Mouse (Mus musculus): ENCODE measurements around the gene Ptprd. TPM values are rescaled to one million over a fixed set of nuclear protein-coding genes. Genes with fewer than 3 reads are reported as not detected.

Ptprd gene
- polyA plus RNA-seq, 1 experiment = 7.4 TPM

DNA sequence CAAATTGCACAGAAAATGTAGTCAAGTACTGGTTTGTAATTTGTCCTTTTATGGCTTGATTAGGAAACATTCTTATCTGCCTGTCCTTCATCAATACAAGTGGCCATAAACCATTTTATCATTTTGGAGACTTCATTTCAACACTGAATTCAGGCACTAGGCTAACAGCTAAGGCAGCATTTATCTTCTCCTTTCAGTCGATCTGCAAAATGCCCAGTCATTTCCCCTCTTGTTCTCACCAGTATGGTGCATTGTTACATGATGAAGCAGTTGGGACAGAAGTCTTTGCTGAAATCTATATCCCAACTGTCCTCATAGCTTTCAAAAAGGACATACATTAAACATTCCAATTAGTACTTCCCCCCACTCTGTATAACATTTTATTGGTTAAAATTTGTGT, 1100.9 kb downstream of the Ptprd start:
- H3K4me3 ChIP-seq (replicated peaks; ENCODE audit: control insufficient read depth, low read depth, low read length) = no peak overlapping the region
- TF ChIP-seq CTCF (IDR thresholded peaks at IDR 0.05; ENCODE audit: control insufficient read depth, insufficient read depth, low read length) = no peak
- TF ChIP-seq POLR2A (IDR thresholded peaks at IDR 0.05; ENCODE audit: borderline replicate concordance, control insufficient read depth, low read depth, low read length) = no peak
- H3K4me1 ChIP-seq (ENCODE audit: control insufficient read depth, insufficient read depth, low read length) = no peaks in the 10 kb centered on the region
- H3K27ac ChIP-seq (ENCODE audit: control insufficient read depth, insufficient read depth, low read depth, low read length, poor library complexity) = no peak overlapping the region
- WGBS = 0% methylated on average over 1 of the region's 1 CpGs

GRCm38 (mm10) chr4:77107291-77107690, 1104.5 kb downstream of the Ptprd start:
- 74% methylated on average over 2 of the region's 2 CpGs for WGBS
- TF ChIP-seq CTCF (IDR thresholded peaks at IDR 0.05; ENCODE audit: control insufficient read depth, insufficient read depth, low read length) (no peak), POLR2A (IDR thresholded peaks at IDR 0.05; ENCODE audit: borderline replicate concordance, control insufficient read depth, low read depth, low read length) (no peak)

DNA sequence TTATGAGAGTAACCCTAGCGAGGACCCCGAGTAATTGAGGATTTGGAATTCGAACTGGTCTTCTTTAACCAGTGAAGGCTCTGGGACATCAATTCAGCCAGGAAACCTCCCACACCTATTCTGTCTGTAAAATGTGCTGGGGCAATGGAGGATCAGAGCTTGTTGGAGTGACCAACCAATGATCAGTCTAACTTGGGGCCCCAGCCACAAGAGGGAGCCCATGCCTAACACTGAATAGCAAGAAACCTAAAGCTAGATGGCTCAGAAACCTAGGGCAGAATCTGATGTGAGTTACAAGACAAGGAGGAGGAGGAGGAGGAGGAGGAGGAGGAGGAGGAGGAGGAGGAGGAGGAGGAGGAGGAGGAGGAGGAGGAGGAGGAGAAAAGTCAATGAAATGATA, 1128.6 kb downstream of the Ptprd start:
- 47% methylated on average over 3 of the region's 3 CpGs for WGBS
- Histone ChIP-seq H3K27ac (ENCODE audit: control insufficient read depth, insufficient read depth, low read depth, low read length, poor library complexity) (no peak overlapping the region), H3K4me3 (replicated peaks; ENCODE audit: control insufficient read depth, low read depth, low read length) (no peak overlapping the region)

More at GRCm38 (mm10) chr4:77107291-77107690, 1104.5 kb downstream of the Ptprd start:
- Histone ChIP-seq H3K4me3 (replicated peaks; ENCODE audit: control insufficient read depth, low read depth, low read length) (no peak overlapping the region), H3K4me1 (ENCODE audit: control insufficient read depth, insufficient read depth, low read length) (no peaks in the 10 kb centered on the region), H3K27ac (ENCODE audit: control insufficient read depth, insufficient read depth, low read depth, low read length, poor library complexity) (no peak overlapping the region)

DNA sequence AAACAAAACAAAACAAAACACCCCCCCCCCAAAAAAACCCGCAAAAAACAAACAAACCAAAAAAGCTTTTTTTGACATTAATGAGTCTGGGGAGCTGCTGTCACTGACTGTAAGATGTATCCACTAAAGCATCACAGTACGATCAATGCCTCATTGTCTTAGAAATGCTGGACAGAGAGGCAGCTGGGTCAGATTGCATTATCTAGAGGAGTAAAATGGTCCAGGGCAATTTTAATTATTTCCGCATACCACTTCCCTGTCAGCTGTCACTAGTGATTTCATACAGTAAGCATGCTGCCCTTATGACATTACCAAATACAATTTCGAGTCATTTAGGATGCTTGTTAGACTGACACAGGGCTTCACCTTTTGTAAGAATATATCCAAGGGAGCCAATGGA, 1134.2 kb downstream of the Ptprd start:
- no peak overlapping the region for H3K4me3 ChIP-seq (replicated peaks; ENCODE audit: control insufficient read depth, low read depth, low read length)
- no peaks in the 10 kb centered on the region for H3K4me1 ChIP-seq (ENCODE audit: control insufficient read depth, insufficient read depth, low read length)
- H3K27ac ChIP-seq (ENCODE audit: control insufficient read depth, insufficient read depth, low read depth, low read length, poor library complexity) = no peak overlapping the region
- TF ChIP-seq POLR2A (IDR thresholded peaks at IDR 0.05; ENCODE audit: borderline replicate concordance, control insufficient read depth, low read depth, low read length) (no peak), CTCF (IDR thresholded peaks at IDR 0.05; ENCODE audit: control insufficient read depth, insufficient read depth, low read length) (no peak)
- WGBS = 76% methylated on average over 4 of the region's 4 CpGs

More for the DNA sequence above, 1128.6 kb downstream of the Ptprd start:
- no peaks in the 10 kb centered on the region for H3K4me1 ChIP-seq (ENCODE audit: control insufficient read depth, insufficient read depth, low read length)
- no peak for TF ChIP-seq POLR2A (IDR thresholded peaks at IDR 0.05; ENCODE audit: borderline replicate concordance, control insufficient read depth, low read depth, low read length)
- TF ChIP-seq CTCF (IDR thresholded peaks at IDR 0.05; ENCODE audit: control insufficient read depth, insufficient read depth, low read length) = no peak

DNA sequence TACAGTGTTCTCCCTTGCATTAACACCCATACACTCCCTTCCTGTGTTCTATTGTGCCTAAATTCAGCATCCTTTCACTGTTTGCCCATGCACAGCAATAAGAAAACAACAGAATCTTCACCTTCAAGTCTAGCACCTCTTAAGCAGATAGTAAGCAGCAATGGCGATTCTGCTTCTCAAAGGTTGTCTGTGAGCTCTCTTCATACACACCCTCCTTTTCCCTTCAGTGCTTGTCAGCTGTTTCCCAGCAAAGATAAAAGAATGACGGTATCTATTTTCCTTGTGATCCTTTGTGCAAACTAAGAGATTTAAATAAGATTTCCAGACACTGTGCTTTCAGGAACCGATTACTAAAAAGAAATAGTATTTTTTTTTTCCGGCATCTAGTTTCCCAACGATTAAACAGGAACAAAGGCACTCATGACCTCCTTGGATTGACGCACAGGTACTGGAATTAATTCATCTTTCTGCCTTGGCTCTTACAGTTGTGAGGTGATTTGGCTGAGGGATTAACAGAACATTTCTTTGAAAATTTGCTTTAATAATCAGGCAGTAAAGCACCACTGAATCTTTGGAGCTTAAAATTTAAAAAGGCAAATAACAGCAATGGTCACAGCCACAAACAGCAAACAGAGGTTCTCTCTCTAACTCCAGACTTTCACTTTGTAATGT, 1161.1 kb downstream of the Ptprd start:
- no peak for TF ChIP-seq POLR2A (IDR thresholded peaks at IDR 0.05; ENCODE audit: borderline replicate concordance, control insufficient read depth, low read depth, low read length)
- no peak for TF ChIP-seq CTCF (IDR thresholded peaks at IDR 0.05; ENCODE audit: control insufficient read depth, insufficient read depth, low read length)
- WGBS = 81% methylated on average over 6 of the region's 6 CpGs
- H3K4me1 ChIP-seq (ENCODE audit: control insufficient read depth, insufficient read depth, low read length) = no peaks in the 10 kb centered on the region
- no peak overlapping the region for H3K4me3 ChIP-seq (replicated peaks; ENCODE audit: control insufficient read depth, low read depth, low read length)
- no peak overlapping the region for H3K27ac ChIP-seq (ENCODE audit: control insufficient read depth, insufficient read depth, low read depth, low read length, poor library complexity)

DNA sequence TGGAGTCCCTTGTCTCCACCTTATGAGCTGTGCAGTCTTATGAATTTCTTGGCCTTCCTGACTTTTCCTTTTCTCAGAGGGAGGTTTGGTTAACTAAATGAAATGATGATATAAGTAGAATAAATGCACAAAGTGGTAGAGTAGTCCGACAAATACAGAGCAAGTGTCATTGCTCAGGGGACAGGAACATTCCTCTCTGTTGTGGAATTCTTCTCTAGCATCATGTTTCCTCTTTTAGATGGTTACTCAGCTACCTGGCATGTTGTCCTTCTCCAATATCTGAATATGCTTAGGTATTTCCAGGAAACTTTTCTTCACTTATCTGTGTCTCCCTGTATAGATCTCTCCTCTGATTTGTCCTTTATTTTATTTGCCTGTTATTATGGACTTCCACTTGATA, 1207.3 kb downstream of the Ptprd start:
- 70% methylated on average over 1 of the region's 1 CpGs for WGBS

DNA sequence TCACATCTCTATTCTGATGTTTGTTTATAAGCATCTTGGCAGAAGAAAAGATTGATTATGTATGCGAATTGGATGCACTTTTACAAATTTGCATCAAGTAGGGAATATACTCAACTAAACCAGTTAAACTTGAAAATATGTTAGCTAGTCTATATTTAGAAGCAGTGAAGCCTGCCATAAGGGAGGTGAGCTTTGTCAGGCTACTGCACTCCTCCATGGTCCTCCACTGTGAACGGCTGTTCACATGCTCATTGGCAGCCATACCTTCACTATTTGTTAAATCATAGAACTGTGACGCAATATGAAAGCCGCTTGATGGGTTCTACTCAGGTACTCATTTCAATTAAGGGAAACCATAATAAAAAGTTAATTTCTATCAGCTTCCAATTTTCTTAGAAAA, 1215.6 kb downstream of the Ptprd start:
- Histone ChIP-seq H3K4me3 (replicated peaks; ENCODE audit: control insufficient read depth, low read depth, low read length) (no peak overlapping the region), H3K27ac (ENCODE audit: control insufficient read depth, insufficient read depth, low read depth, low read length, poor library complexity) (no peak overlapping the region), H3K4me1 (ENCODE audit: control insufficient read depth, insufficient read depth, low read length) (no peaks in the 10 kb centered on the region)
- no peak for TF ChIP-seq POLR2A (IDR thresholded peaks at IDR 0.05; ENCODE audit: borderline replicate concordance, control insufficient read depth, low read depth, low read length)
- TF ChIP-seq CTCF (IDR thresholded peaks at IDR 0.05; ENCODE audit: control insufficient read depth, insufficient read depth, low read length) = no peak
- 83% methylated on average over 4 of the region's 4 CpGs for WGBS

More for the DNA sequence above, 1207.3 kb downstream of the Ptprd start:
- Histone ChIP-seq H3K27ac (ENCODE audit: control insufficient read depth, insufficient read depth, low read depth, low read length, poor library complexity) (no peak overlapping the region), H3K4me1 (ENCODE audit: control insufficient read depth, insufficient read depth, low read length) (no peaks in the 10 kb centered on the region), H3K4me3 (replicated peaks; ENCODE audit: control insufficient read depth, low read depth, low read length) (no peak overlapping the region)
- TF ChIP-seq POLR2A (IDR thresholded peaks at IDR 0.05; ENCODE audit: borderline replicate concordance, control insufficient read depth, low read depth, low read length) (no peak), CTCF (IDR thresholded peaks at IDR 0.05; ENCODE audit: control insufficient read depth, insufficient read depth, low read length) (no peak)

GRCm38 (mm10) chr4:76989961-76990360, 1221.8 kb downstream of the Ptprd start:
- WGBS = 81% methylated on average over 1 of the region's 1 CpGs
- no peaks in the 10 kb centered on the region for H3K4me1 ChIP-seq (ENCODE audit: control insufficient read depth, insufficient read depth, low read length)
- no peak overlapping the region for H3K4me3 ChIP-seq (replicated peaks; ENCODE audit: control insufficient read depth, low read depth, low read length)
- TF ChIP-seq CTCF (IDR thresholded peaks at IDR 0.05; ENCODE audit: control insufficient read depth, insufficient read depth, low read length) (no peak), POLR2A (IDR thresholded peaks at IDR 0.05; ENCODE audit: borderline replicate concordance, control insufficient read depth, low read depth, low read length) (no peak)
- no peak overlapping the region for H3K27ac ChIP-seq (ENCODE audit: control insufficient read depth, insufficient read depth, low read depth, low read length, poor library complexity)
